Mouse (Mus musculus) c-Kit-positive CD71-negative TER-119-negative erythroid progenitor cells, embryonic 14.5 days (primary cell): ENCODE measurements at regions not wholly inside any gene's neighbourhood (a gene's known extent, or its start where the extent isn't known, plus 50 kb on each side); places are given as distances from the start of the nearest gene placed in this dataset.

ENCODE experiments used
- DNase-seq: peaks from one replicate; pipeline ENCODE4 v3.0.0-alpha.2; 2013; ENCODE audit warnings: low read depth

DNA sequence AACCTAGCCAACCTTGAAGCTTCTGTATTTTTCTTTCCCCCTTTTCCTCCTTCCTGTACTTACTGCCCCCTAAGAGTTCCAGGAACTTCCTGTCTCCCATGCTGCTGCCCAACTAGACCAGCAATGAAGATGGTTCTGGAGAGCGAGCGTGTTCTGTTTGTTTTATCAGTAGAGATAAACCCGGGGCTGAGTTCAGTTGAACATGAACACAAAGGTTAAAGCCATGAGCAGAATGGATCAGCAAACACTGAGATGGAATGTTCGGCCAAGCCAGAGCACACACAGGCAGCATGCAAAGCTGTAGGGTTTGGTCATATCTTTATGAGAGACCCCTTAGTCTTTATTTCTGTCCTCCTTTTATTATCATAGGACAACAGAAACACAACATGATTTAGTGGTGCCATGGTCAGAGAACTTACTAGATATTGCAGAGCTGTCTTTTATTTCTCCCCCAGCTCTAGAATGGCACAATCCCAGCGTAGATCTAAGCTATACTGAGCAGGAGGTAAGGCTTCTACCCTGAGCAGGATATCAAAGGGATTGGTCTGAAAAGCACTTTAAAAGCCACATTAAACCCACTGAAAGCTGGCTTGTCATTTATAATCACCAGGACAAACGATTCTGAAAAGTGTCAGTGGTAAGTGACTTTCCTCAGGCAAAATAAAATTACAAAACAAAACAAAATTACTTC, 105.9 kb upstream of the Peli1 start:
- no peak for DNase-seq

DNA sequence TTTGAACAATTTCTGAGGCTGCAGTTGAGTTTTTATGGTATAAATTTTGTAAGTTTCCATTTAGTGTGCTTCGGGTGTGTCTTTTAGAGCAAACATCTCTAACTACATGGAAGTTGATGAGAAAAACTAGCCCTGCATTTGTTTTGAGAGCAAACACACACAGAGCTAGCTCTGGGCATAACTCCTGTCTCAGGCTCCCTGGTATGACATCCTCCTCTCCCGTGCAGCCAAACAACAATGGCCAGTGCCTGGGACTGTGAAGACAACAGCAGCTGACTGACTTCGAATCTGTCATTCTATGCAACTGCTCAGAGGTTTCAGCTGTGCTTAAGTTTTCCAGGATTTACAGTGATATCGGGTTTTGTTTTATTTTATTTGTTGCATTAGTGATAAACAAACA, 105.3 kb upstream of the Peli1 start:
- DNase-seq: no peak

DNA sequence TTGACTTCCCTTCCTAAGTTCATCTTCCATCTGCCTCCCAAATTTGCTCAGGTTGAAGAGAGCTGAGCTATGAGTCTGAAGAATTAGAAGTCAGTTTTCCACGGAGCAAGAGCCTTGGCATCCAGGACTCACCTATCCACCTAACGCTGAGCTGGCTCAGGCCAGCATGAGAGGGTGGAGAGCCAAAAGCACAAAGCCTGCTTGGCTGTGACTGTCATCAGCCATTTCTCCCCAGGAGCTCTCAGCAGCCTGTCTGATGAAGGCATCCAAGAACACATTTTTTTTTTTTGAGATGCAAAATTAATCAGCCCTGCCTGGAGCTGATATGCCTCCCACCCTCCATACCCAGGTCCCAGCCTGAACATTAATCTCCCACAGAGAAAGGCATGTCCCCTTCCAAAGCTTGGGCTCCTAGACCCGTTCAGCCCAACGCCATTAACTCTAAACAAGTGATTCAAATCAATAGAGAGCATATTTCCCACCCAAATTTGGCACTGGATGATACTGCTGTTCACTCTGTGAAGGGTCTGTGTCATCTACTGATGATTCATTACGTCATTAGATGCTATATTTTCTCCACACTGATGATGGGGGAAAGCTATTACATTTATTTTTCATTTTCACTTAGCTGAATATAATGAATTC, 103.8 kb upstream of the Peli1 start:
- DNase-seq: no peak

DNA sequence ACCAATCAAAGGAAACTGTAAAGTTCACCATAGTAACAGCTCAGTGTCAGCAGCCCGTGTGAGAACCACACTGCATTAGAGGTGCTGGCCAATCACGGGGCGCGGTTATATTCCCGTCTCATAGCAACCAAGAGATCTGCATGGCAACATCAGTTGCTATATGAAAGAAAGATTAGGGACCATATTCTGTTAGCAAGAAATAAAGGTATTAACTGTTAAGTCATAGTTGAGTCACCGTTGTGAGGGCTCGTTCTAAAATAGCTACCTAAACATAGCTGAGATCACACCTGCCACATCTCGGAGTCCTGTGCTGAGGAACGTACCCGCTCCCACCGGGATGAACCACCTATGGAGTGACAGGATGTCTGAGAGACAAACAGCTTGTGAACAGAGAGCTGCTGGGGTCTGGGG, 103.2 kb upstream of the Peli1 start:
- DNase-seq: no peak

DNA sequence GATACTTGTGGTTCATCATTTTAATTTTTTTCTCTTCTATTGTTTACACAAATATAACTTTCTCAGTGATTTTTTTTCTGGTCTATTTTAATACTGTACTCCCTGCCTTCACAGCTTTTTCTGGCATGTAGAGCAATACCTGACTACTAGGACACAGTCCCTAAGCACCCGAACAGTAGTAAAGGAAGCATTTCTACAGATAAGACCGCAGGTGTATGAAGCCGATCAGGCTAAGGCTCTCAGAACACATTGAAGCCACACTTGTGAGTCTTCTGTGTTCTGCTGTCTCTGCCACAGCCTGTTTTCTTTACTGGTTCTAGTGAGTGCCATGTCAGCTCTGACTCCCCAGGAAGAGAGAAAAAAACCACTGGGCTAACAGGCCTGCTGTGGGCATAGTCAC, 102.2 kb upstream of the Peli1 start:
- DNase-seq: no peak

DNA sequence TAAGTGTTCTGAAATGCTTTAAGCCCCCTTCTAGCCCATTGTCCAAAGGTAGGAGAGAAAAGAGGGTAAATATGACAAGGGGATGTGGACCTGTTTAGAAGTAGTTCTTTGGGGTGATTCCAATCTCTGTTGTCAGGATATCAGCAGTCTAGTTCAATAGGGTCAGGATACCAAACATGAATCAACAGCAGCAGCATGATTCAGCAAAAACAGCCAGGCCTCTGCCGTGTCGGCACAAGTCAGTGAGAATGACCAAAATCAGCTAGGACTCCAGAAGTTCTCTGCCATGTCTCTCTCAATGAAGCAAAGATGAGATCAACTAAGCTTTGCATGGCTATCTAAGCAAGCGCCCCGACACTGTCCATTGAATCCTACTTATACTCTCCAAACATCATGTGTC, 97.5 kb upstream of the Peli1 start:
- DNase-seq: no peak

DNA sequence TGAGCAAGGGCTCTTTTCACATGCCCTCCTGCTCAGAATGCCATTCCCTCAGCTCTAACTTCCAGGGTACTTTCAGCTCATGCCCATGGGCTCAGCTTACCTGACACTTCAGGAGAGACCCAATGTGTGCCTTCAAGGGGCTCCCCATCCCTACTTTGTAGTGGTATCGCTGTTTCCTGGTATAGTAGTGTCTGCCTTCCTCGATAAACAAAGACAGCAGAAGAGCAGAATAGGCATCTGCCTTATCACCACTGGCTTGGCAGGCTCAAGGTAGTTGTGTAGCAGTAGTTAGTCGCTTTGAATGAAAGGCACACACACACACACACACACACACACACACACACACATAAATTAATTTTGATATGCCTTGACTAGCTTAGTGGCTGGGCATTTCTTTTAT, 89.7 kb upstream of the Peli1 start:
- no peak for DNase-seq

DNA sequence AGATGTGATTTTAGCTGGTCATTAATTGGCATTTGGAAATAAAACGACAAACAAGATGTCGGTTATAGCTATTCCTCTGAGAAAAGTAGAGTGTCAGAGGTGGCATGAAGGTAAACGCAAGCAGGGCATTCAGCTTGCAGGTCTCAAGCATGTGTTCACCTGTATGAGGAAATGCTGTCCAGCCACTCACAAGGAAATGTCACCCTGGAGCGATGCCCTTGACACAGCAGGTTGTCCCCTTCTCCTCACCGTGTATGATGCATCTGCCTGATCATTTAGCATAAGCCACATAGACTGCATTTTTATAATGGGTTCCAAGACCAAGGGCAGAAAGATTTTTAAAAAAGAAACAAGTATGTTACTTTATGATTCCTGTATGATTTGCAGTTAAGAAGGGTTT, 83.9 kb upstream of the Peli1 start:
- no peak for DNase-seq

DNA sequence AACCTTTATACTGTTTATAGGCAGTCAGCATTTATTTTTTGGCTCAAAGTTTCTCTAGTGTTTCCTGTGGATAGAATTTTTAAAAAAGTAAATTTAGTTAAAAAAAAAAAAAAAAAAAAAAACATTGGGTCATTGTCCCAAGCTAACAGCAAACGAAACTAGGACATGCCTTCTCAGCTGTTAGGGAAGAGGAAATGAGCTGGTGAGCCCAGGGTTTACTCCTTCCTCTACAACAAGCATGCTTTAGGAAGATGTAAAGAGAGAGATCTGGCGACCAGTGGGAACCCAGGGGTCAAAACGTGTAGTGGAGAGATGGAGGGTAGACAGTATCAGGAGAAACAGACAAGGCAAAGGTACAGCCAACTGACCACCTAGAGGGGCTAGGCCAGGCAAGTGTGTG, 81.6 kb upstream of the Peli1 start:
- DNase-seq: no peak

DNA sequence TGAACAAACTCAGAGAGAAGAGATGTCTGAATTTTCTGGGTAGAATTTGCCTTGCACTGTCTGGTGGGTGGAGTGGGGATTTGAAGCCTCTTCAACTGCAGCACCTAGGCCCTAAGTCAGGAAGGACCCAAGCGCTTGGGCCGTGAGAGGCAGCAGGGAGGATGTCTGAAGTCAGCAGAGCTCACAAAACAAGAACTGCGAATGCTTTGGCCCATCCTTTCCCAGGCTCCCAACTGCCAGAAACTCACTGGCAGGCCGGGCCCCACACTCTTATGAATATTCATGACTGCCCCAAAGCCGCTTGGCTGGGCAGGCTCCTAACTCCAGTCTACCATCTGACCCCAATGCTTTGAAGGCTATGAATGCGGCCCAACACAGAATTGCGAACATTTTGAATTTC, 80.2 kb upstream of the Peli1 start:
- DNase-seq: no peak

DNA sequence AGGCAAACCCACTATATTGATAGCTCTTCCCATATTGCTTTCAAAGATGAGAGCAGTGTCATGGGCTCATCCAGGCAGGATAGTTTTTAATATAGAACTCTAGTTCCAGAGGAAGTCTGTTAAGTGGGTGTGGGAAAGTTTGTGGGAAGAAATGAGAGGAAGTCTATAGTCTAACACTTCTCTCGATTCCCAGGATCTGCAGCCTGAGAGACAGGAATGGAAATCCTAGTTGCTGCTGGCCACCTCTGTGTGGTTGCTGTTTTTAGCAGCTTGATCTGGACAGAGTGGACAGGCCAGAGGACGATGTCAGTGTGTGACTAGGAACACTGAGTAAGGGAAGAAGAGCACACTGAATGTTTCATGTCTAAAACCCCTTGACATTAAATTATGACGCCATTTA, 76.8 kb upstream of the Peli1 start:
- no peak for DNase-seq

DNA sequence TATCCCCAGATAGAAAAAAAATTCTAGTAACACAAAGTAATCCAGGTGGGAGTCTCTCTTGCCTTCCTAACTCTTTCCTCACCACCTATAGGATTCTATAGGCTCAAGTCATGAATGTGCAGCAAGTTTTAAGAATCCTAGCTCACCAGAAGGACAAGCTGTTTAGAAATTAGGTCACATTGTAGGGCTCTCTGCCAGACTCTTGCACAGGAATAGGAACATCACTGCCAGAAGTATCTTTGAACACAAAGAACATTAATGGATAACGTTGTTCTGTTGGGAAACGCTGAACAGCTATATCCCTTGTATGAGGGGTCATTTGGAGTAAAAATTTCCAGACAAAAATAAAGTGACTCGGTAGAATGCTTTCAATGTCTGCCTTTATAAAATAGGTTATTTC, 75.6 kb upstream of the Peli1 start:
- DNase-seq: no peak

DNA sequence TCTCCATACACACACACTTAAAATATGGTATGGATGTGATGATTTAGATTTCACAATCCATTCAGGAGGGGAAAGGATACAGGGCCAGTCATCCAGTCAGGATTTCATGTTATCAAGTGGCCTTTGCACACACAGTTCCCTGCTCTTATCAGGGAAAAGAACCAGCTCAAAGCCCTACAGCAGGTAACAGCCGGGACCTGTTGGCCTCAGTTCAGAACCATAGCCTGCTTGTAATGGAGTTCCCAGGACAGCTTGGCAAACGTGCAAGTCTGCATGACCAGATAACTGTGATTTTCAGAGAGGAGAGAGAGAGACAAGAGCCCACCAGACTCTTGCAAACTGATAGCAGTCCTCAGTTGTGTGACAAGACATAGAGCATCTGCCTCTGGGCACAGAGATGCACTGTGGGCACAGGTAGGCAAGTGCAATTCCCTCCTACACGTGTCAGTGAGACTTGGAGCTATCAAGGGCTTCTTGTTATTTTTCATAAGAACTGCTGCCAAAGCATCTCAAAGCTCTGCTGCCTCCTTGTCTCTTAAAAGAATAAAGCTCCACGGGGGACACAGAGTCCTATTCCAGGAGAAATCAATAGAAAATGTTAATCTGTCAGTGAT, 74.9 kb upstream of the Peli1 start:
- DNase-seq: no peak

DNA sequence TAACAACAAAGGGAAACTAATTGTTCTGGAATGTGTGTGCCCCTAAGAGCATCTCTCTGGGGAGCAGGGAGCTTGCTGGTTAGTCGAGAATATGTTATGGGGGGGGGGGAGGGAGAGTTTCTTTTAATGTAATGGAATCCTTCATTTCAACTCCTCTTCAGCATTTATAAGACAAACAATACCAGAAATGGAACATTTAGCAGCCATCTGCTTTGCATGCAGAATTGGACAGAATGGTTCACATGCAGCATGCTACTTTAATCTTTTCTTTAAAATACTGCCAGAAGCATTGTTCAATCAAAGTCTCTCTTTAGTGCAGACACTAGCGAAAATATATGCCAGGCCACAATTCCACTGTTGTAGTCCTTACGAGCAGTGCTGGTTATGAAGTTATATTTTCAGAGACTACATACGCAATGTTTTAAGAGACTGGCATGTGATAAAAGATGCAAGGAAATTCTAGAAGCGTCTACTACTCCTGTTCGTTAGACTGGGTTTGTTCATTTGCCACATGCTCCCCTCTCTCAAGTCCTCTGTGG, 74.2 kb upstream of the Peli1 start:
- DNase-seq: no peak

DNA sequence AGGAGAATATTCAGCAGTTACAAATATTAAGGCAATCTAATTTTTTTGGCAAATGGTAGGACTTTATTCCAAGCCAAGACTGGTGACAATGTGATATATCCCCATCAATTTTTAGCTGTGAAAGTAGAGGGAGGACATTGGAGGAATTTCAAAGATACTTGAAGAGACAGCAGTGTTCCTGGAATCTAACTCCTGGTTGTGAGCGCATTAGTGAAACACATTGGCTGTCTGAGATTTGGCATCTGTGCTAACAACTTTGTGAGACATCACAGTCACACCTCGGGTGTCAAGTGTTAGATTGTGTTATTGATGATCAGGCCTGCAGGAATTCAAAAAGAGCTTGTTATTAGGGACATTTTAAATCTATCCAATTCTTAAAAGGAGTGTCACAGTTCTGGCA, 71.3 kb upstream of the Peli1 start:
- no peak for DNase-seq

DNA sequence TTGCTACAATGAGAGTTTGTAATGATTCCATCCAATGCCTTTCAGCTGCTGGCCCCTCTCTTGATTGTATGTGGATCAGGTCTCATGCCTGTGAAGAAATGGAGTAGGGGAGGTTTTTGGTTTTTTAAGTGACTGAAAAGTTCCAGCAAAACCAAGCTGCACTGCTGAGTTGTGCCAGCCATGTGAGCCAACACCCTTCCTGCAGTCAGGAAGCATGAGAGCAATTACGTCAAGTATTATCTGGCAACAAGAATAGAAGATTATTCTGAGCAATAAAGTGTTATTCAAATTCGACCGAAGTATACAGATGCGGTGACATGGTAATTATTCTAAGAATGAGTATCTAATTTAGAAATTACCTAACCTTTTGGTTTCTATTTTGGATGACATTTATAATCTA, 67.0 kb upstream of the Peli1 start:
- no peak for DNase-seq

DNA sequence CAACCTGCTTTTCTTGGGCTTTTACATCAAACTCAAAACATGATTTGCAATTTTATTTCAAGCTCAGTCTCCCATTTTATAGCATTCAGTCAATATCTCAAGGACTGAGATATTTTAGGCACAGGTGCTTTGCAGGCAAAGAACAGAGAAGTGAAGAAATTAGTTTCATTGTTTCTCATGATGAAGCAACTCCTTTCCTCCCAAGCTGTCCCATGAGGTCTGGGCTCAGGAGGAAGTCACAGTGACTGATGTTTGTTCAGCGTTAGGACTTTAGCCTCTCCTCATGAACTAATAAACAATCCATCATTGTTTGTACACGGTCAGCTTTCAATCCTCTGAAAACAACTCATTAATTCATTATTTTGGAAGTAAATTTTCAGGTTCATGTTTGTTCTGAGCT, 66.6 kb upstream of the Peli1 start:
- no peak for DNase-seq

DNA sequence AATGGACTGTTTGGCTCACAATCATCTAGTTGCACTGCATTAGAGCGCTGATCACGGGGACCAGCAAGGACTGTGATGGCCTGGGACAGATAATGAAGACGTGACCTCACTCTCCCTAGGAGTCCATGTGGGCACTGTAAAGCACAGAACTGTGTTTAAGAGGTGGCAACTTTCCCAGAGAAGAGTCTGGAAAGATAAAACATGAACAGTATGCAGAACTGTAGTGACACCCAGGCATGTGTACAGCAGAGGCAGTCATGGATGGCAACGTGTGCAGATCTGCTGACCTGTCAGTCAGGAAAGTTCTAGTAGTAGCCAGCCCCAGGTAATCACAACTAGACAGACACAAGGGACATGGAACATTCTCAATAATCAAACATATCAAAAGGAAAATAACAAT, 63.8 kb upstream of the Peli1 start:
- no peak for DNase-seq

DNA sequence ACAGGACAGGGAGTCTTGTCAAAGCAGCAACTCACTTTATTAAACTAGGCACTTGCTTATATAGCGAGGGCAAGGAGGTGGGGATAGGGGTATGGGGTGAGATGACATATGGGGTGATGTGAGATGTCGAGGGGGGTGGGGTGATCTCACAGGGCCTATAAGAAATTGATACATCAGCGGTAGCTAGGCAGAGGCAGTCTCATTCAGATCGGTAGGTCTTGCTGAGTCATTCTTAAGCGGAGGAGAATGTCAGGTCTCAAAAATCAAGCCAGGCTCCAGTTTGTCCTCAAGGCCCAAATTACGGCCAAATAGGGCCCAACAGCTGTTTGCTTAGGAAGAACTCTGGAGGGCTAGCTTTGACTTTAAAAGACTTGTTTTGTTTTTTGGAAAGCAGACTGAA, 60.7 kb upstream of the Peli1 start:
- no peak for DNase-seq

DNA sequence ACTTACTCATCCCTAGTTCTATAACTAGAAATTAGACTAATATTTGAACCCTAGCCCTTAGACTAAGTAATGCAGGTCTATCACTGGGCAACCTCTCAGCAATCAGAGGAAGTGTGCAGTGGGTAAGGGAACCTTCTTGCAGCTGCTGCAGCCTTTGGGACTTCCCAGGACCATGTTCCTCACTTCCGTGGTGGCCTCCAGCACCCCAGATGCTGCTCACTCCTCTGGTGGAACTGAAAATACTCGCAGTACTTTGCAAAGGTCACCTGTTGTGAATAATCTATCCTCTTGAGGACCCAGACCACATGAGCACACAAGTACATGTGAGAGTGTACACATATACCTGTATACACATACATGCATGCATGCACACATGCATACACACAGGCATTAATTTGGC, 59.3 kb upstream of the Peli1 start:
- DNase-seq: no peak

DNA sequence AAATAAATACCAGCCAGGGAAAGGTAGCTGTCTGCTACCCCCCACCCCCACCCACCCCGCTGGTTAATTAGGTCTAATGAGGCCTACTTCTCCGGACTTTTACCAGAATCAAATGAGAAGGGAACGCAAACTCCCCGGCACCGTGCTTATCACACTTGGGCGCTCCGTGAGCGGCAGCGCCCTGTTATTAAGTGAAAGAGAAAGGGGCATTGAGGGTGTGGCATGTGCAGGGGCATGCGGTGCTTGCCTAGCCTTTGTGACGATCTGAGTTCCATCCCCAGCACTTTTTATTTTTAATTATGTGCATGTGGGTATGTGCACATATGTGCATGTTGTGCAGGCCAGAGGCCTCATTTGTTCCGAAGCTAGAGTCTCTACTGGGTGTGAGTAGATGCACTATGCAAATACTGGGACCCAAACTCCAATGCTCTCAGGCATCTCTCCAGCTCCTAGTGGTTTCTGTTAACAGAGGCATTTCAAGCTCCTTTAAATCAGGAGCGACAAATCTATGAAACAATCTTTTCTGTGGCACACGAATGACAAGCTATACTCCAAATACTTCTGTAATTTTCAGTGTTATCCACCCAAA, 57.8 kb upstream of the Peli1 start:
- no peak for DNase-seq

DNA sequence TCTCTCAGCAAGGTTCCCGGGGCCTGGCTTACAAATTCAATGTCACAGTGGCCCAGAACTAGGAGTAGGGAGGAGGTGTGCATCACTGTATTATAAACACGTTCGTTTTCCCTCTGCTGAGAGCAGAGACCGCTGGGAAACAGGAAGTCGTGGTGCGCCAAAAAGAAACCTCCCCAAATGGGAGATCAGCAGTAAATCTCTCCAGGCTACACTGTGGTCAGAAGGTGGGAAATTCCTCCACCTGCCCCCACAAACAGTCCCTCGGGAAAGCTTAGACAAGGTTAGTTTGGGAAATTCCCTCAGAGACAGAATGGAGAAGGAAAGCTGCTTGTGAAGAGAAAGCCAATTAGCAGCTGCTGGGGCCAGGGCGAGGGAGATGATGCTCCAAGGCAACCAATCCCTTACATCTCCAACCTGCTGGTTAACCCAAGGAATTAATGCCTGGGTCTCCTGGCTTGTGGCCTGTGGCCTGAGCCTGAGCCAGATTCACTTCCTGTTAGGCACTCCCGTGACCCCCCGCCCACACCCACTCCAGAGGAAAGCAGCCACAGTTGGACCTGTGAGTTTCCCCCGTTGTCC, 57.2 kb upstream of the Peli1 start:
- no peak for DNase-seq
